Mouse (Mus musculus) cerebellum, adult 11-12 months (tissue): ENCODE measurements around the gene Car2.

ENCODE experiments used
- DNase-seq: peaks from one replicate; pipeline ENCODE4 v3.0.0; 2022

Gene Car2

DNA sequence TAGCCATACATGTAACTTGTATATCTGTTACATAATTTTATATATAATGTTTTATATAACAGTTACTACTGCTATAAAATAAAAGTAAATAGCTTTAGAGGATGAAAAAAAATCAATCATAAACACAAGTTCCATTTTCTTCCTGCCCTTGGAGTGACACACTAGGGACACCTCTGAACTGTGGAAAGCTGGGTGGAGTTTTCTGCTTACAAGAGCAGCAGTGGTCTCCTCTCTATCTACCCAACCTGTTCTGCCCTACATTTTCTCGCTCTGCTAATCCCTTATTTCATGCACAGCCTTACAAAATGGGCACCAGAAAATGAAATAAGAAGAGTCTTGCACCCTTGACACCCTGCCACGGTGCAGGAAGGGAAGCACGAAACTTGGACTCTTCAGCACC lies 6.8 kb upstream of the Car2 start:
- DNase-seq: no peak

DNA sequence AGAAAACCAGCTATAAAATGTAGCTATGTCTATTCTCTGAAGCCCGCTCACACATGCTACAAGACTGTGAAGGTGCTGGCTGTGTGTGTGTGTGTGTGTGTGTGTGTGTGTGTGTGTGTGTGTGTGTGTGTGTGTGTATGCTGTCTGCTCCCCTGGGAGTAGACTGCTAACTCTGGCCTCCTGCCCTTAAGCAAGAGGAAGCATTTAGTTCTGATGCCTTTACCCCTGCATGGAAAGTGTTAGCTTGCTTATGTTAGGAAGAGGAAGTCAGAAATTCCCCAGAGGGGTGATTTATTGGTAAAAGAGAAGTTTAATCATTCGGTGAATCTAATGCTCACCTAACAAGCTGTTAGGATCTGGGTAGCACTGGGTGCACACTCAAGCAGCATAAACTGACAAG lies 5.8 kb upstream of the Car2 start:
- DNase-seq: no peak

DNA sequence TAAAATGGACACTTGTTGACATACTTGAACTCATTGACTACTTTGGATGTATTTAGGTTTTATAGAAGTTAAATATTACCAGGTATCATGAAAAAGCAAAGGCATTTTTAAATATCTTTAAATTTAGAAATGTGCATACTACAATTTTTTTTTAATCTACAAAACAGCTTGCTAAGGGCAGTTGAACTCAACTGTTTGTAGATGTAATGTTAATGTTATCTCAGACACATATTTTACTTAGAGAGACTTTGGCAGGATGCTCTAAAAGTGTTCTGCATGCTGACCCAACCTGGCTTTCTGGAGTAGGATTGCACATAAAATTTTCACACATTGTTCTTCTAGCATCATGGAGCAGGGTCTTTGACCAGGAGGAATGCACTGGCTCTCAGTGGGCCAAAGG lies 4.1 kb upstream of the Car2 start:
- DNase-seq: no peak

DNA sequence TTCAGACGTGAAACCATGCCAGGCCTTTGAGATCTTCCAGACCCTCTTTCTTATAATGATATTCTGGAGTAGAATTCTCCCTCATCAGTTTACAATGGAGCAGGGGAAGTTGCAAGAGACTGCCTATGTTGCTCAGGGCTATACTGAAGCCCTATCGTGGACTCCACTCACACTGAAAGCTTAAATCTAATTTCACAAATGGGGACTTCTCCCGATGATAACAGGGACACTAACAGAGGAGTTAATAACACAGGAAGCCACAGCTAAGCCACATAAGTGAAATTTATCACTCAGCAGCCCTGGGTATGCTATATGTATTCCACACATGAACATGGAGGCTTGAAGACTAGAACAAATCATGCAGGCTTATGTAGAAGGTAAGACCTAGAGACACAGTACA lies 3.3 kb upstream of the Car2 start:
- DNase-seq: no peak

DNA sequence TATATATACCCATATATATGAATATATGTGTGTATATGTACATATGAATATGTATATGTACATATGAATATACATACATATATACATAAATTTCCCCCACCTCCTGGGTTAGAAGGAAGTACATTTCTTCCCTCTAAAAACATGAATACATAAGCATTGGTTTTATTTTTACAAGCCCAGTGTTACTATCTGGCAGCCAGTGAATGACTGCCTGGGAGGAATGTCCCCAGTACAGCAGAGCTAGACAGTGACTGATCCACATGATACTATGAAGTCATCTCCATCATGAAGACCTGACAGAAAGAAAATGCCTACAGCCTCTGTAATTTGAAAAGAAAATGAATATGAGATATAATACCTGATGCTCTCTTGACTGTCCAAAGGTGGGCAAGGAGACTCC lies 1.2 kb upstream of the Car2 start:
- no peak for DNase-seq

DNA sequence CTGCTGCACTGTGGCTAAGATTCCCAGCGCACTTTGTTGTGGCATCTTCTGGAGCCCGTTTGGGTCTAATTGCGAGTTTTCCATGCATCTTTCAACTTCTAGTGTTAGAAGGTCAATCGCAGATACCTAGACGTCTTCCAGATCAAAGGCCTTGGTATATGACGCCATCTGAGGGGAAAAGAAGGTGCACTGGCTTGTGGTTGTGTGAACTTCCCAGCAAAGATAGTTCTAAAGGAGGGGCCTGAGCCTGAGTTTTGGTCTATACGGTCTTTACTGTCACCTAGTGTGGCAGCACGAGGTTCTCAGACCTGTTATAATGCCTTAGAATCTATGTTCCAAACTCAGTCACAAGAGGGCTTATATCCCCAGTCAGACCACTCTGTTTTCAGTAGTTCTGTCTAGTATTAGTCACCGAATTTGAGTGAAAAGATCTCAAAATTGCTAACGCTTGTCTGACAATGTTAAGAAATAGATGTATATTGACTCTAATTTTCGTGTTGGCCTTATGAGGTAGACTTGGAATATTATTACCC lies 1.1 kb downstream of the Car2 start:
- no peak for DNase-seq

DNA sequence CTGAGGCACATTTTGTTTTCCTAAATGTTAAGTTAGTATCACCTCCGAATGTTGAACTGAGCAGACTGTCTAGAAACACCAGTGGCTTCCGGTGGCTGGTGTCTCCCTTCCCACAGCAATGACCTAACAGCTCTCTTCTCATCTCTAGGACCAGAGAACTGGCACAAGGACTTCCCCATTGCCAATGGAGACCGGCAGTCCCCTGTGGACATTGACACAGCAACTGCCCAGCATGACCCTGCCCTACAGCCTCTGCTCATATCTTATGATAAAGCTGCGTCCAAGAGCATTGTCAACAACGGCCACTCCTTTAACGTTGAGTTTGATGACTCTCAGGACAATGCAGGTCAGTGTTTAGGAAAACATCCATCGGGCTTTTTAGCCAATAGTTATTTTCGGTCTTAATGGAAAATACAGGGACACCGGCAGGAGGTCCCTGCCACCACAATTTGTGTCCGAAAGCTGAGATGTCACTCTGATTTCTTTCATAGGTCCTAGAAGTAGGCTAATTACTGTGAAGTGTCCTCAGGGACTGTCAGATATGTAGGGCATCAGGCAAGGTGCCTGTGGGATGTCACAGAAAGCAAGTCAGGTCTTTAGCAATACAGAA lies 1.7 kb downstream of the Car2 start:
- DNase-seq: peak; percentile 14

DNA sequence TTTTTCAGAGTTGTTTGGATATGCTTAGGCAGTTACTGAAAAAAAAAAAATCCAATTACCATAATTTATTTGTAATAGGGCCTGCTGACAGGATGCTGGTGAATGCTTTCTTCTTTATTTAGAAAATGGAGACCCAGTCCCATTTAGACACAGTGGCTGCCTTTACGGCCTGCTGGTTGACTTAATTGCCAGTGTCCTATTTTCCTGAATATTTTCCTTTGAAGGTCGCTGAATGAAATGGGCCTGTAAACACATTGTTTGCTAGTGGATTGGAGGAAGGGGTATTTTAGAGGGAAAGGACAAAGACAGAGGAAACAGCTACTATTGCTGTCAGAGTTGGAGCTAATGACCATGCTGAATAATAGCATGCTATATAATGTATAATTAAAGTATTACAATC lies 2.5 kb downstream of the Car2 start:
- no peak for DNase-seq

DNA sequence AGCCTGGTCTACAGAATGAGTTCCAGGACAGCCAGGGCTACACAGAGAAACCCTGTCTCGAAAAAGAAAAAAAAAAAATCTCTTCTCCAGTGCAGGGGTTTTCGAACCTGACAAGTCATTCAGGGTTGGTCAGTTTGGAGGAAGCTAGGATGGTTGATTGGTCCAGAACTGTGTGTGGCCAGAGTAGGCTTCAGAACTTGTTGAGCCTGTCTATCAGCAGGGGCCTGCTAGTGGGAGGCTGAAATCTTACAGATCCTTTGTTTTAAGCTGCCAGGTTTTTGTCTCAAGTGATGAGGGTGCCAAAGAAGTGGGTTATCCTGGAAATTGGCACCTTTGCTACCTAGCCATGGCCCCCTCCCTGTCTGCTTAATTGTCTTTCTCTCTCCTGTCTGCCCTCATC lies 3.0 kb downstream of the Car2 start:
- DNase-seq: no peak

DNA sequence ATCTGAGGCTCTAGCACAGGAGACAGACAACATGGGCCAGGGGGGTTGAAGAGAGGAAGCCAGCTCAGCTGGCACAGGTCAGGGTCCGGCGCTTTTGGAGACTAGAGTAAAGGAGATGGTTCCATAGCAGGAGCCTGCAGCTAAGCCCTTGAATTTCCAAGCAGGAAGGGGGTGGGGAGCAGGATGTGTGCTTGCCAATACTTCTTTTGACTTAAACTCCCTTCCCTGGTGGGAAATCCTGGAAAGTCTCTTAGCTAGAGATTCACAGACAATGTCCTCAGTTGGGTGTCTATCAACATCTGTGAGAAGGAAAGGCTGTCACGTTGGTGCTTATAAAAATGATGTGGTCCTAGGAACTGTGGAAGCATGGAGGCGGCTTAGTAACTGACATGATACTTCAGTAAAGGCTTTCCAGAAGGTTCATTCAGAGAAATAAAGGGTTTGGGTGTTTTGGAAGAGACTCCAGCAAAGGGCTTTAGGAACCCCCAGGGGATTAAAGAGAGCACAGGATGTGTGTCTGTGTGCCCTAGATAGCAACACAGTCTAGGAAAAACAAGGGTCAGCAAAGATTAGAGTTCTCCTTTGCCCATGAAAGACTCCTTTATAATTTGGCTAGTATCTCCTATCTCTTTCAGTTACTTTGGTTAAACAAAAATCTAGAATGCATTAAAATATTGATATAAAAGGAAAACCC lies 3.8 kb downstream of the Car2 start:
- DNase-seq: no peak

DNA sequence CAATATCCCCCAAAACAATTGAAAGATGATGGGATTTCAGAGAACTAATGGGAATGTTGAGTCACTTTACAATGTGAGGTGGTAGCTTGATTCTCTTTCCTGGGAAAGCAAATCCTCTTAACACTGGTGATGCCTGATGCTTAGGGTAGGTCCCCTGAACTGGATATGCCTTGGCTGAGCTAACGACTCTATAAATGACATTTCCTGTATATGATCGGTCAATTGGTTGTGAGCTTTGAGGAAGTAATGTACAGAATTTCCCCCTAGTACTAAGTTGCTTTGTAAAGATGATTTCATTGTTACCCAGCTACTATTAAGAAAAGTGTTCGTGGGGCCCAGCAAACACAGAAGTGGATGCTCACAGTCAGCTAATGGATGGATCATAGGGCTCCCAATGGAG lies 6.9 kb downstream of the Car2 start:
- DNase-seq: no peak

DNA sequence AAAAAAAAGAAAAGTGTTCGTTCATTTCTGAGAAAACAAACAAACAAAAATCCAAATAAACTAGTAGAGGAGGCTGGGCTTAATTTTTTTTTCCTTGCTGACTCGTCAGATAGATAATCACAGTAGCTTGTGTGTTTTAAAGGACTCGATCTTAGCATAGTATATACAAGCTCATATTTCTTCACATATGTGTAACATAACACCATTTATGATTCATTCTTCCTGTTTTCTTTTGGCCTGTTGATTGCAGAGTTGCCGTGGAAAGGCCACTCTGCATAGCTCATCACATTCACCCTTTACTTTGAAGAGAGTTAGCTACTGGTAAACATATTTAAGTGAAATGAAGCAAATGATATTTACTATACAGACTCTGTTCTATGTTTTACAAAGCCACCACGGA lies 7.6 kb downstream of the Car2 start:
- no peak for DNase-seq

DNA sequence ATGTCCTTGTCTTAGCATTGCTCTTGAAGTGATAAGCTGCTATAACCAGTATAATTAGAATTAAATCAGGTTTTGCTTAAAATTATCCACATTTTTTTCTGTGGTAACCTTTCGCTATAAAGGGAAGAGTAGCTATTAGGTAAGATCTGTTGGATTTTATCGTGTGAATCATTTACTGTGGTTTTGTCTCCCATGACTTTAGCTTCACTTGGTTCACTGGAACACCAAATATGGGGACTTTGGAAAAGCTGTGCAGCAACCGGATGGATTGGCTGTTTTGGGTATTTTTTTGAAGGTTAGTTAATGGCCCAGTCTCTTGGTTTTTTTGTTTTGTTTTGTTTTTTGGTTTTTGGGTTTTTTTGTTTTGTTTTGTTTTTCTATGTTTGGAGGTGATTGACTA lies 9.3 kb downstream of the Car2 start:
- no peak for DNase-seq

DNA sequence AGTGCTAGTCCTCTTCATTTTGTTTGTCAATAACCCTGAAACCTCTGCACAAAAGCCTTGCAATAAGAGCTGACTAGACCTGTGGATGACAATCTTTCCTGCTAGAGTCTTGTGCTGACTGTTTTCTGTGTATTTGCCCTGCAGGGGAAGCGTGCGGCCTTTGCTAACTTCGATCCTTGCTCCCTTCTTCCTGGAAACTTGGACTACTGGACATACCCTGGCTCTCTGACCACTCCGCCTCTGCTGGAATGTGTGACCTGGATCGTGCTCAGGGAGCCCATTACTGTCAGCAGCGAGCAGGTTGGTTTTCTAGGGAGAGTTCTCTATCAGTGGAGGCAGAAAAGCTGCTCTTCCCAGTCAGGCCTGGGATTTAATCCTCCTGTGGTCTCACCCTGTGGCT lies 11.7 kb downstream of the Car2 start:
- no peak for DNase-seq

DNA sequence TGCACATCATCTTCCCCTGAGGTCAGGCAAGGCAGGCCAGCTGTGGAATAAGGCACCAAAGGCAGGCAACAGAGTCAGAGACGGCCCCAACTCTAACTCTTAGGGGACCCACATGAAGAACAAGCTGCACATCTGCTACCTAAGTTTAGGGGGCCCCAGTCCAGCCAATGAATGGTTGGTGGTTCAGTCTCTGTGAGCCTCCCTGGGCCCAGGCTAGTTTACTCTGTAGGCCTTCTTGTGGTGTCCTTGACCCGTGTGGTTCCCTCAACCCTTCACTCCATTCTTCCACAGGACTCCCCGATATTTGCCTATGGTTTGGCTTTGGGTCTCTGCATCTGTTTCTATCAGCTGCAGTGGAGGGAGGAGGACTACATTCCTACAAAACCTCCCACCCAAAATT lies 17.3 kb downstream of the Car2 start:
- no peak for DNase-seq

DNA sequence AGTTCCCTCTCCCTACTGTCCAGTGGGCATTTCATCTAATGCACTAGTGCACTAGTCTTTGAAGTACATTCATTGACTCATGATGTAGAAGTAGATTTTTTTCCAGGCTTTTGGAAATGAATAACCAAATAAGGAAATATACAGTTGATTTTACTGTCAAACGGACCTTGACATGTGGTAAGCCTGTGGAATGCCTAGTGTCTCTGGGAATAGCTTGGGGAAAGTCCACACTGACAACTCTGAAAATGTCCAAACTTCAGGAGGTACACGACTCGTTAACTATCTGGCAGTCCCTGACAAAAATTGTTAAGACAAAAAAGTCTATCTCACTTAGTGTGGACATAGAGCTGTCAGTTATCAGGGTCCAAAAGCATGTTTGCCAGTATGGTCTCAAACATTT lies 18.1 kb downstream of the Car2 start:
- DNase-seq: no peak

DNA sequence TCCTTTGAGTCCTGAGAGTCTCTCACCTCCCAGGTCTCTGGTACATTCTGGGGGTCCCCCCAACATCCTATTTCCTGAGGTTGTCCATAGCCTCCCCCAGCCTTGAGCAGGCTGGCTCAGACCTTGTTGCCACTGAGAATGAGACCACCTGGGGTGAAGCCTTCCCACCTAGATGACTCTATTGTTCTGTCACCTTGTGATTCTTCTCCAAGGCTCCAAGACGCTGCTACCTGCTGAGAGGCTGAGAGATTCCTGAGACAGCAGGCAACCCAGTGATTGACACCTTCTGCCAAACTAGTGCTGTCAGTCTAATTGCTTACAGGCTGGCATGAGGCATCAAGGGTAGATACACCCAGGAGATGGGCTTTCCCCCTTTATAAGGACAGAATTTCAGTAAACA lies 21.2 kb downstream of the Car2 start:
- DNase-seq: no peak

DNA sequence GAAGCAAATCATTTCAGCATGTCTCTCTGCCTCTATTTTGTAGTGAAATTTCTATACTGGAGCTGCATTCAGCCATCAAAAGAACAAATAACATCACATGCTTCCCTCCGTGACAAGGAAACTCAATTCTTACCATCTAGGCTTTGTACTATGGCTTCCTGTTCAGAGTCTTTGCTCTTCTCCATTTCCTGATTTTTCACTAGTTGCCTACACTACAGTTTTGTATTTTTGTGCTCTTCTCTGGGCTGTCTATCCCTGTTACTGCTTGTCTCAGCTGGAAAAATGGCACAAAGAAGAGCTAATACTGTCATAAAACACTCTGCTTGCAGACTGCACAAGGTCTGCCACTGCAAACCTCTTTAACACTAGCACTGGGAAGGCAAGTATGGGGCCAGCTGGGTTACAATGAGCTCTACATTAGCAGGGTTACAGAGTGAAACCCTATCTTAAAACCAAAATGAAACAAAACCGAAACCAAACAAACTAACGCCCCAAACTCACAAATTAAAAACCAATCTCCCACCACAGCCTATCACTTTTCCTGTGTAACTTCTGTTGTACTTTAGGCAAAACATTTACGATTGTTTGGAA lies 26.0 kb downstream of the Car2 start:
- no peak for DNase-seq

DNA sequence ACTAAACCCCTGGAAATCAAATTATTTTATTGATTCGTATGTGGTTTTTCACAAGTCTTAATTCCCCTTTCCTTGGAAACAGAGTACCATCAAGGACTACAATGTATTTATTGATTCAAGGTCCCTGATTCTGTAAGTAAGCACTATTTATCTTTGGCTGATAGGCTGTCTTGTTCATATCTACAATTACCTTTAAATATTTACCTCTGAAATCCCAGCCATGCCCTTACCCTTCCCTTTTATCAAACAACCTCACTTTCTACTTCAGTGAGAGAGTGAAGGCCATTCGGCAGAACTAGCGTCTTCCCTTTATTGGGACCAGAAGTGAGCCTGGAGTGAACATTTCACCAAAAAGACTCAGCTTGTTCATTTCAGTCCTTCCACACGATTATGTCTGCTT lies 27.7 kb downstream of the Car2 start:
- no peak for DNase-seq

DNA sequence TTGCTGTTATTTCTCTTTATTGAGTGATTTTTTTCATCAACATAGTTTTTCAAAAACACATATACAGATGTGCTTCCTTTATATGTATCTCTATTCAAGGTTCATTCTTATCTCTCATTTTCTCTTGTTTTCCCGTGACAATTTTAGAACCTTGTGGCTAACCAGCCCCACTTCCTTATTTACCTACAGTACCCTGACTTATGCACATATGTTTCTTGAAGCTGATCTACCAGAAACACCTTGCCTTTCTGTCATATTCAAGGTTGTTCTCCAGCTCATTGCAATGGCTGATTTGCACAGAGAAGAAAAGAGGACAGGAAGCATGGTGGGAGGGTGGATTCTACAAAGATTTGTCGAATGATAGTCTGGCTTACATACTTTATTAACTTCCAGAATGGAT lies 29.3 kb downstream of the Car2 start:
- no peak for DNase-seq

DNA sequence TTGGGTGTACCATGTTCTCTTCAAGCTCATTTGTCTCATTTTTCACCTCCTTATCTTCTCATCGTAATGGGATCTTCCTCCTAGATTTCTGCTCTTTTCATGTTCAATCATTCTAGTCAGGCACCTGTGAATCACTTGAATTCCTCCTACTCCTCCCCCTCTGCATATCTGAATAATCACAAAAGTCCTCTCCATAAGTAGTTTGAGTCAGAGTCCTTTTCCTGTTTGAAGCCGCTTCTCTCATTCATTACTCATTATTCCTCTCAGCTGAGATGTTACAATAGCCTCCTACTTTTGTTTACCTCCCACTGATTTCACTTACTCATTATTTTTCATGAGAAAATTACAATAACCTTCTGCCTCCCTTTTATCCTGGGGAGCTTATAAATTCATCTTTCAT lies 31.2 kb downstream of the Car2 start:
- no peak for DNase-seq

DNA sequence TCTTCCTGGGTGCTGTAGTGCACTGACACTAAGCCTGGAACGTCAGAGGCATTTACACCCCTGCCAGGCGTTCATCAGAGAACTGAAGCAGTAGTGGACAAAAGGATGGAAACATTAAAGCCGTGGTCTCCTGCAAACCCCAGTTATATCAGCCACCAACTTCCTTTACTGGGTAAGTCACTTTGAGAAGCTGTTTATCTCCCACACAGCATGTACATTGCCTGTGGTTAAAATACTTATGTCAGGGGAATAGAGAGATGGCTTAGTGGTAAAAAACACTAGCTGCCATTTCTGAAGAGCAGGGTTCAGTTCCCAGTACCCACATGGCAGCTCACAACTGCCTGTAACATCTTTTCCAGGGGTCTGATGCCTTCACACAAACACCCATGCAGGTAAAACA lies 58.6 kb downstream of the Car2 start:
- no peak for DNase-seq

DNA sequence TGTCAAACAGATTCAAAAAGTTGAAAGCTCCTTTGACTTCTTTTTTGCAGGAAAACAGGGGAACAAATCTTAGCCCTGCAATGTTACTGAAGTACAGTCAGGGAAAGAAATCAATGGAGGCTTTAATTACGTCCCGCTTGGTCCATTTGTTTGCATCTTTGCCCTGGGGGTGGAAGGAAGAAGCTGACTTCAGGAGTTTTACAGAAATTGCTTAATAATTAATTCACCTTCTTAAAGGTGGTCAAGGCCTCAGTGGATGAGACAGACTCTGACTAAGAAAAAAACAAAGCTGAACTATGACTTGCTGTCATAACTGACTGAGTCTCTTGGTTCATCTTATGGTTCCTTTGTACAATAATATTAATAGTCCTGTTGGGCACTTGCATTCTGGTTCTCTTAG lies 59.6 kb downstream of the Car2 start:
- DNase-seq: no peak

DNA sequence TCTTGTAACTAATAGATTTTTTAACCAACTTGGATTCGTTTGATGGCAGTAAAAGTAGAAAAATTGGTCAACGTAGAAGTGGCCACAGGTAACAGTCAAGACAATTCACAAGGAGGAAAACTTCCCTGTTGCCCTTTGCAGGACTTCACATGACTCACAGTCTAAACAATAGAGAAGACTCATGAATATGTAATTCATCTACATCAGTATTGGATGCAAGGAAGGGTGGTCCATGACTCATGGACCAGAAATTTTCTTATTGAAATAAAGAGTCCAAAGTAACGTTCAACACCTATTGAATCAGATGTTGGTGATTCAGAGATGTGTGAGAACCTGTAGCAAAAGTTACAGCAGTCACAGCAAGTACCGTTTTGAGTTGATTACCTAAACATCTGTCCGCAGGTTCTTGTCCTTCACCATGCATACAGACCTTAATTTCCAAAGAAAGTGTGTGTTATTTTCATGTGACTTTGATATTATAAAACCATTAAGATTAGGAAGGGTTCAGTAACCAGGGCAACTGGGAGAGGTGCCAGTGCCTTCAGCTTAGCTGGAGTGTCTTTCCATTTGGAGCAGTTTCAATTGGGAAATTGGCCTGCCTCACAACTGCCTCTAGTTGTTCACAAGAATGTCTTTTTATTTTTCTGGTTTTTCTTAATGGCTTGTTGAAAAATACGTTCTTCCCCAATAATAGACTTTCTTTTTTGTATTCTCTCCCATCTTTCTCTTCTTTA lies 62.2 kb downstream of the Car2 start:
- peak; percentile 68 for DNase-seq
